Mouse (Mus musculus) urinary bladder, postnatal 25 days (tissue): Measurements from ENCODE around the gene Zfyve16.

Source experiments
- DNase-seq: peaks from one replicate; pipeline ENCODE4 v3.0.0; 2022; ENCODE audit warnings: low spot score

Zfyve16 gene

DNA sequence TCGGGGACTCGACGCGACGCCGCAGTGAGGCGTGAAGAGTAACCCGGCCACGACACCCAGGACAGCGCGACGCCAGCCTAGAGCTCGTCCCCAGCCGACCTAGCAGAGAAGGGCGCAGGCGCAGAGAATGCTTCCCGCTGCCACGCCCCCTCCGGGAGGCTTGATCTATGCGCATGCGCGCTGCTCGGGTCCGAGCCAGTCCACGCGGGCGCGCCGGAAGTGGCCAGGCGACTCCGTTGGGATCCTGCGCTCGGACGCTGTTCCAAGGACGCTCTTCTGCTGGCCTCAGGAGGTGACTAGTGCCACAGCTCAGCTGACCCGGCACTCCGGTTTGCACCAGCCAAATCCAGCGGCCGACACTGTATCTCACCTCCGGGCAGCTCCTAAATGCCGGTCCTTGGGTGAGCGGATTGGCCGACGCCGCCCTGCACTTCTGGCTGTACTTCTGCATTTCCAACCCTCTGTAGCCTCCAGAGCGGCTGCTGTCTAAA is at the start of gene Zfyve16:
Gene Zfyve16 (minus strand): TSS at position 148 of the 491 bp plus-strand sequence.
- peak; percentile 99 for DNase-seq

DNA sequence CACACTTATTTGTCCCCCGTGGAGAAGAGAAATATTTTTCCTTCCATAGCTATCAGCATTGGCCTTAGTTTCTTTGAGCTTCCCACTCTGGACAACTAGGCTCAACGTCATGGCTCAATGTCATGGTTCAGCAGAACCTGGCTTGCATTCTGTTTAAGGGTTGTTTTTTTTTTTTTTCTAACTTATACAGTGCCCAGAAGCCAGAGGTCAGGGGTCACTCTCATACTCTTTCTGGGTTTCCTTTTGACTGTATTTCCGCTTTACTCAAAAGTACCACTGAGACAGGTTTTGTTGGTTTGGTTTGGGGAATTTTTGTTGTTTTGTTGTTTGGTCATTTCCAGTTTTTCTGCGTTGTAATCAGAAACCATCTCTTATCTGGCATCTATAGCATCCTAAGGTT is 47.5 kb upstream of the Zfyve16 start:
- no peak for DNase-seq

DNA sequence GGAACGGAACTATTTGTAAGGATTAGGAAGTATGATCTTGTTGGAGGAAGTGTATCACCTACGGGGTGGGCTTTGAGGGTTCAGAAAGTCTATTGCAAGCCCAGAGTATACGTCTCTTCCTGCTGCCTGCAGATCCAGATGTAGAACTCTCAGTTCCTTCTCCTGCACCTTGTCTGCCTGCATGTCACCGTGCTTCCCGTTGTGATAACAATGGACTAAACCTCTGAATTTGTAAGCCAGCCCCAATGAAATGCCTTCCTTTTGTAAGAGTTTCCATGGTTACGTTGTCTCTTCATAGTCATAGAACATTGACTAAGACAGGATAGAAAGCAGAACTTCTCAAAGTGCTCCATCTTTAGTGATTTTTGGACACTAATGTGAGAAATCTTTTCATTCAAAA is 46.0 kb upstream of the Zfyve16 start:
- DNase-seq = no peak

DNA sequence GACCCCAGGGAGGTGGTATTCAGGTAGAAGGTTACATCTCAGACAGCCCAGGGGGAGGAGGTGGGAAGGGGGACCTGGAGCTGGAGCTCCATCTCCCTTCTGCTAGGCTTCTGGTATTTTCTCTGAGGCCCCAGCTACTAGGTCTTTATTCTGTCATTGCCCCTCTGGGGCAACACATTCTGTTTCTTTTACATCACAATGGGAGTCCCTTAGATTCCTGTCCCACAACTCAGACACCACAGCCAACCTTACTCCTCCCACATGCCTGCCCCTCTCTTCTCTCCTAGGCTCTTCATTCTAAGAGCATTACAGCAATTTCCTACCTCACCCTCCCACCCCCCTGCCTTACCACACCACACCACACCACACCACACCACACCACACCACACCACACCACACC is 45.4 kb upstream of the Zfyve16 start, which contains the start of gene Spz1:
Gene Spz1 (minus strand): TSS at position 101 of the 400 bp plus-strand sequence.
- no peak for DNase-seq

DNA sequence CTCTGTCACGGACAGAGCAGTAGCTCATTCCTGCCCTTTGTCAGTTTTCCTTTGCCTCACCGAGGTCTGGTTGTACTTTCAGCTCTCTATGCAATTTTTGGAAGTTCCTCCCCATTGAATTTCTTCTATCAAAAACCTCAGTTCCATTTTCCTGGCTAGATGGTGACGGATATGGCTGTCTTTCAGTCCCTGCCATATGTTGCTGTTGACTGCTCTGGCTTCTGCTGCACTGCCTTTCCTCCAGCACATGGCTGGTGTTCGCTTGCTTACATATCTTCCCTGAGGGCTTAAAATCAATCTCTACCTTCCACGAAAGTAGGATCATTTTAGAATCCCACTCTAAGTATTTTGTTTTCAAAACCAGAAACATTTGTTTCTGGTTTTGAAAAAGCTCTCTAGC is 28.8 kb upstream of the Zfyve16 start:
- no peak for DNase-seq

DNA sequence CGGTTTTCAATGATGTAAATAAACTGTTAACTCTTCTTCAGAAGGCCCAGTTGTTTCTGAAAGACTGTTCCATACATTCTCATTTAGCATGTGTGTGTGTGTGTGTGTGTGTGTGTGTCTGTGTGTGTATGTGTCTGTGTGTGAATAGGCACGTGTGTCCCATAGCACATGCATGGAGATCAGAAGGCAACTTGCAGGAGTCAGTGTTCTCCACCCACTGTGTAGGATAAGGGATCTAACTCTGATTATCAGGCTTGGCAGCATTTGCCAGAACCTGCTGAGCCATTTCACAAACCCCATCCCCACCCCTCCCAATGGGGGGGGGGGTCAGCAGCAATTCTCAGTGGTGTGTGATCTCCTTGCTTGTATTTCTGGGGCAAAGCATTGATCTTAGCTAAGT is 26.6 kb upstream of the Zfyve16 start:
- no peak for DNase-seq

DNA sequence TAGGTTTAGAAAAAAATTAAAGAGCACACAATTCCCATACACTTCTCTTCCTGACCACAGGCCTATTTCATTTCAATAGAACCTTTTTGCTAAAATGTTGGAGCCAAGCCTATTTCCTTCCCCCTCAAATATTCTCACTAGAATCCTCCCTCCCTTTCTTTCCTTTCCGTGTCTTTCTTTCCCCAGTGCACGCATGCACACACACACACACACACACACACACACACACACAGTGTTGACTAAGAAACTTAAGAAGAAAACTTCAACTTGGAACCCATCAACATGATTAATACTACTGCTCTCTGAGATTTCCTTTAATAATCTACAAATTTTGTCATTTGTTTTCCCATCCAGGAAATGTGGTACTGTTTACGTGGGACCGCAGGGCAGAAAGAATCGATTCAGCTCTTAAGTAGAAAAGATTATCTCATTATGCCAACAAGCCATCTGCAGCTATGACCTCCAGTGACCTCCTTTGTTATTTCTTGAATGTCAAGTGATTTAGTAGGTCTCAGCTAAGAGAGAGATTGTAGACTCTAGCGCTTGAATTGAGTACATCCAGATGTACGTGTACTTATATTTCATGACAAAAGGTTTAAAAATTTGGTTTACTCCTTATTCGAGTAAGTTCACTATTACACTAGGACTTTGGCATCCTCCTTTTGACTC is 25.9 kb upstream of the Zfyve16 start:
- DNase-seq = no peak

DNA sequence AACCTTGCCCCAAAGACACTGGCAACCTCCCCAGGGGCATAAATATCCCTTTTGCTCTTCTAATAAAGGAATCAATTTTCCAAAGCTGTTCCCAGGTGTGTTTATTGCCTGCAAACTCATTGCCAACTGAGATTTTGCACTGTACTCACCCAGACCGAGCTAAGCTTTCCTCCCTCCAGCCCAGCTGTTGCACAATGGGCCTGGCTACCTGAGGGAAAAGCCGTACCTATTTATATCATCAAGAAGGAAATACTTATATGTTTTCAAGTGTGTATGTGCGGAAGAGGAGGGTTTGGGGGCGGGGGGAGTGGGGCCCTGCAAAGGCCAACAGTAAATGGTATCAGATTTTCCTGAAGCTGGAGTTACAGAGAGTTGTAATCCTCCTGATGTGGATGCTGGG is 16.4 kb upstream of the Zfyve16 start:
- no peak for DNase-seq

DNA sequence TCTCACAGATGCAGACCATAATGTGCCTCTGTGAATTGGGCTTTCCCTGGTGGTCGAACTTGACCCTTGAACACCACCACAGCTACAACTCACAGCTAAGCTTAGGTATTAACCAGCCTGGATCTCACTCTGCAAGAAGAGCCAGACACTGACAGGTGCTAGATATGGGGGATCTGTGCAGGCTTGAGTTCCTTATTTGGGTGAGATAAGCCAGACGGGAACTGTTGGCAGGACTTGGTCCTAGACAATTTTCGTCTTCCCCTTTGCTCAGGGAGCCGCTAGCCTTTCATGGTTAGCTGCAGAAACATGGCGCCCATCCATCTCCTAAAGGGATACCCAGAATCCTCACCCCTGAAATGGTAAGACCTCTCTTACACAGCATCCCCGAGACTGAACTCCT is 10.3 kb upstream of the Zfyve16 start:
- DNase-seq = no peak

DNA sequence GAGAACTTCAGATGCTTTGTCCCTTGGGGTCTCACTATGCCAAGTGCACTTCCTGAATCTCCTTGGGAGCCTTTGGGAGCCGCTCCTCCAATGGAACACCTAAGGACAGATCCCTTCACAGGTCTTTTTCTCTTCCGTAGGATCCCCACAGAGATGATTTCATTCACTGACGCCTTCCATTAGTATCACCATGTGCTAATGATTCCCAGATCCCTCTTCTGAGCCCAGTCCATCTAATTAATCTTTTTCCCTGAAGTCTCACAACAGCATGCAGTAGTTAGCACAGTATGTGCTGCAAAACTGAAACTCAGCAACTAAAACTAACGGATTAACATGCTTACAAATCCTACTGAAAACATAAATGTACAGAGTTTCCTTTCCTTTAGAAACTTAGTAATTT is 8.5 kb upstream of the Zfyve16 start:
- DNase-seq = no peak

DNA sequence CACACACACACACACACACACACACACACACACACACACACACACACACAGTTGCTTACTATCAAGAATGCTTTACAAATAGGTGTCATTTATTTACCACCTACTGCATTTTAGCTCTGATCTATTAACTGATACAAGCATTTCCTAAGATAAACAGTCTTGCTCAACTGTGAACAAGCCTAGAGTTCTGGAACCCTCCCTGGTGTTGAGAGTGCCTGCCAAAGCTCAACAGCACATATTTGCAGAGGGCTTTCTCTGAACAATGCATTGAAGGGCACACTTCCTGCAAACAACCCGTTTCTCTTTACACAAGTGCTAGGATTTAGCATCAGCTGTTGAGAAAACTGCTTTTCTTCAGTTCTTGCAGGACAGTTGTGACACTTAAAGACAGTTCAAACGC is 3.1 kb upstream of the Zfyve16 start:
- no peak for DNase-seq

DNA sequence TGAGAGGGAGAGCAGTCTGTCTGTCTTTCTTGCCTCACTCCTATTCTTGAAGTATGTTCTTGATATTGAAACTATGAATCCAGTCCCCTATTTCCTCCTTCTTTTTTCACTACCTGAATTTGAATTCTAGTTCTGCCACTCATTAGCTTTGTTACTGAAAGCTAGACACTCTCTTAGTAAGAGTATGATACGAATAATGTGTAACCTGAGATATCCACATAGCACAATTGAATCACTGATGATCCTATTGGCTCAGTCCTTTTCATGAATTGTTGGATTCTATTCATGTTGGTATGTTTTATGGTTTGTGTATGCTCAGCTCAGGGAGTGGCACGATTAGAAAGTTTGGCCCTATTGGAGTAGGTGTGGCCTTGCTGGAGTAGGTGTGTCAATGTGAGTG is 1.5 kb upstream of the Zfyve16 start:
- no peak for DNase-seq

DNA sequence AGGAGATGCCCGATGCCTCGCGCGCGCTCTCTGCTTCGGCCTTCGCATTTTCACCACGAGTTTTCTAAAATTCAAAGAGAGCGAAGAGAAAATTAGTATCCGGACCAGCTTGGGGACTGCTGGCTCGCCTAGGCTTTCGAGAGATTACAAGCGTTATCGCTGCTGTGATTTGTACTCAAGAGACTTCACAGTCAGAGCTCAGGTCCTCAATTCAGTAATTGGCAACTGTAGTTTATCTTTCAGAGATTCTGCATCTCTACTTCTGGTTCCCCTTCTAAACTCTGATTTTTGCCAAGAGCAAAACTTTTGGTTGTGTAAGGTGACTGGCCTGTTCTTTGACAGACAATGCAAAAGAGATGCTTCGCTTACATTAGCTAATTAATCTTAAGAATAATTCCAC is 569 bp upstream of the Zfyve16 start:
- no peak for DNase-seq

DNA sequence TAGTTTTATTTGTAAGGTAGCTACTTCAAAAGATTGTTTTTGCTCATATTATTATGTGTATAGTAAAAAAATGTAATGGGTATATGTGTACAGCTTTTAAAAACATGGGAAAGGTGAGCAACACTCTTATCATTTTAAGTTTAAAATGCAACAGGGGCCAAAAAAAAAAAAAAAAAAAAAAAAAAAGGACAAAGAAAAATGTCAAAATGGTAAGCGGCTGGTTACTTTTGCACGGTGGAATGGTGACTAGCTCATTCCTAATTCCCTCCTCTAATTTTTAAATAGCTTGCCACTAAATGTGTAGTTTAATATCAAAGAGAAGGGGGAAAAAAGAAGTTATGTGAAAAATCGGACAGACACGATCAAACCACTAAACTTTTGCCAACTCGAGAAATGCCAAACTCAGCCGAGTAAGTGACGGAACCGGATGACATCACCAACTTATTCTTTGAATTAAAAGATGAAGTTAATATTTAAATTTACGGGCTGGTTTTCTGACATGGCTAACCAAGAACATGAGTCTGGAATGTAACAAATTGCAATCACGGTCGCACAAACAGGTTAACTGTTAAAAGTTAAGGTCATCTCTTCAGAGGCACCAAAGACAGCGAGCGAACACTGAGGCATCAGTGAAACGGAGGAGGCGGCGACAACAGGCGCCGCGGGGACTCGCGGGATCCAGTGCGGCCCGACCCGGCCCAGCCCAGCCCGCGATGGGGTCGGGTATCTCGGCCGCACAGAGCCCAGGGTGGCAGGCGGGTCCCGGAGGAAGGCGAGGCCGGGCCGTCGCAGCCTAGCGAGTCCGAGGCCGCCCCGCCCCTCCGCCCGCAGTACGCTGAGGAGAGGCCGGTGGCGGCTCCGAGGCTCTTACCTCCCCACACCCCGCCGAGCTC is 594 bp downstream of the Zfyve16 start:
- DNase-seq = no peak

DNA sequence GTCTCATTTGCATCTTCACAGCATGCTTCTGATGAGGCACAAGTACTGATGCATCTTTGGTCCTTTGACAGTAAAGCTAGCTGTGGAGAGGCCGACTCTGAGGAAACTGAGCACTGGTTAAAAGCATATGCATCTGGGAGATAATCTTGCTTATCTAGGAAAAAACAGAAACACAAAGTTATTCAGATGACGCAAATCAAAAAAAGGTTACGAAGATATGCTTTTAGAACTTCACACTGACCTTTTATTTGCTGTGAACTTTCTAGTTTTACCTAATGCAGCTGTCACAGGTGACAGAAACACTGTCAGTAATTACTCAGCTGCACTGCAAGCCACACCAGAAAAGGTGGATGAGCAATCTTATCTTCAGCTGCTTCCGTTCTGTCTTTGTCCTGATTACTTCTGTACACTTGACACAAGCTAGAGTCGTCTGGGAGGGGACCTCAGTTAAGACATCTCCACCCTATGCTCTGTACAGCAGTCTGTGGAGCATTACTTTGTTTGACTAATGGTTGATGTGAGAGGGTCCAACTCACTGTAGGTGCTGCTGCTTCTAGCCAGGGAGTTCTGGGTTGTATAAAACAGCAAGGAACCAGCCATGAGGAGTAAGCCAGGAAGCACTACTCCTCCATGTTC is 7.4 kb downstream of the Zfyve16 start:
- no peak for DNase-seq

DNA sequence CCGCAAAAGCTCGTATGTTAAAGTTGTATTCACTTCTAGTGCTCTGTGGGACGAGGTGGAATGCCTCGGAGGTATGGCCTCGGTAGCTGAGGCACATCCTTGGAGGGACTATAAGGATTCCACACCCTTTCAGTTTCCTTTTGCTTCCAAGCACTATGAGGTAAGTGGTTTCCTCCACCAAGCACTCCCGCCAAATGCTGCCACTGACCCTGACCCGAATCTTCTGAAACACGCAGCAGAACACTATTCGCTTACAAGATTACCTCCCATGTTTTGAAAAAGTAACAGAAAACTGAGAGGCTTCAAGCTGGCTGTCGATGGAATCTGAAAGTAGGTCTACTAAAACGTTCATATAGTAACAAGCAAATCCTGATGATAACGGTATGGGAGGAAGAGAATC is 25.8 kb downstream of the Zfyve16 start:
- DNase-seq = no peak

DNA sequence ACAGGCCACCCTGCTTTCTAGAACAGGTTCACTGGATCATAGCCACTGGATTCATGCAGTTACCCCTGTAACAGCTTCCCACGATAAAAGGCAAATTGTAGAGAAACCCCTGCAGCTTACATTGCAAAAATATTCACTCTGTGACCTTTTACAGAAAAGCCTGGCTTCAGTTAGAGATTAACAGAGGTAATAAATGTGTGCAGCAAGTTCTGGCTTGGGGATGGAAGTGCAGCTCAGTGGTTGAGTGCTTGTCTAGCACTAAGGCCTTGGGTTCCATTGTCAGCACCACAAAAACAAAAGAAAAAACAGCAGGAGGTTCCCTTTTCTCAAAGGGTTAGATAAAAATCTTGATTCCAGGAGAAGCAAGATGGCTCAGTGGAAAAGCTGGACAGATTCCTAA is 38.7 kb downstream of the Zfyve16 start:
- DNase-seq = no peak

DNA sequence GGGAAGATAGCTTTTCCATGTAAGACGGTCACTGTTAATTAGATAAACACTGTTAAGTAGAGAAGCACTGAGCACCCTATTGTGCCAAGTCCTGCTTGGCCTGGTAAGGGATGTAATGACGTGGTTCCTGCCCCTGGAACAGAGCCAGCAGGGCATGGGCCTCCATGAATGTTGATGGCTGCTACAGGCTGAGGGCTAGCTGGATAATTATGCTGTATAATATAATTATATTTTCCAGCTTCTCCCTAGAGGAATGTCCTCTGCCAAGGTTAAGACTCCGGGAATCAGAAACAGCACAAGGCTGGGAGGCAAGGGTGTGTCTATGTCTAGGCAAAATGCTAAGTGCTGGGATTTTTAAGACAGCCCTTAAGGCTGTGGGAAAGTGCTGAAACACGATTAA is 39.9 kb downstream of the Zfyve16 start:
- DNase-seq = no peak

DNA sequence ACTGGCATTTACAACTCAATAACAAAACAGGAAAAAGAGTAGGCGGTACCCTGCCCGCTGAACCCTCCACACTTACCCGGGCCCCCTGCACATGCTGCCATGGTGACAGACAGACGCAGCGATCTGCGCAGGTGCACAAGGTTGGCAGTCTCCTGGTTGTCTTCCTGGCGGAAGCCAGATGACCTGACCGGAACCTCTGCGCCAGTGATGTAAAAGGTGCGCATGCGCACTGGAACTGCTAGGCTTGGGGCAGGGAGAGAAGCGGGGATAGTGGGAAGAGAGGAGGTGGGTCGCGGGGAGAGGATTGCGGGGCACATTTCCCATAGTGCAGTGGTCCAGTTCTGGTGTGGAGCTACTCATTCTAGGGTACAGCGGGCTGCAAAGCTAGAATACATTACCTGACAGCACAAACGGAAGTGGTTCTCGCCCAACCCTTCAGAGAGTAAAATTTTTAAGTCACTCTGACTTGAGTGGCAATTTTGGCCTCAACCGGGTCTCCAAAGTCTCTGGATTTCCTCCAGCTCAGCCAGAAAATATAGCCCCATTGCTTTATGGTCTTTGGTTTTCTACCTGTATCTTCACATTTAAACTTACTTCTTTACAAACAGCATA is 46.7 kb downstream of the Zfyve16 start, which contains the start of gene Fam151b:
Gene Fam151b (minus strand): TSS at position 164 of the 612 bp plus-strand sequence.
- DNase-seq = peak; percentile 80

DNA sequence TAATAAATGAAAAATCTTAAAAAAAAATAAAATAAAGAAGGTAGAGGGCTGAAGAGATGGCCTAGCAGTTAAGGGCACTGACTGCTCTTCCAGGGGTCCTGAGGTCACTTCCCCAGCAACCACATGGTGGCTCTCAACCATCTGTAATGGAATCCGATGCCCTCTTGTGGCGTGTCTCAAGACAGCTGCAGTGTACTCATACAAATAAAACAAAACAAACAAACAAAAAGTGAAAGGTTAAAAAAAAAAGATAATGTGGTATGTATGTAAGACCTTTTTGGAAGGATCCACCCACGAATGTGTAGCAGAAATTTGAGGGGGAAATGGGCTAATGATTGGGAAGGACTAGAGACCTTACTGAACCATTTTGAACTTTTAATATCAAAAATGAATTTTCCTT is 47.3 kb downstream of the Zfyve16 start:
- DNase-seq = peak; percentile 17

DNA sequence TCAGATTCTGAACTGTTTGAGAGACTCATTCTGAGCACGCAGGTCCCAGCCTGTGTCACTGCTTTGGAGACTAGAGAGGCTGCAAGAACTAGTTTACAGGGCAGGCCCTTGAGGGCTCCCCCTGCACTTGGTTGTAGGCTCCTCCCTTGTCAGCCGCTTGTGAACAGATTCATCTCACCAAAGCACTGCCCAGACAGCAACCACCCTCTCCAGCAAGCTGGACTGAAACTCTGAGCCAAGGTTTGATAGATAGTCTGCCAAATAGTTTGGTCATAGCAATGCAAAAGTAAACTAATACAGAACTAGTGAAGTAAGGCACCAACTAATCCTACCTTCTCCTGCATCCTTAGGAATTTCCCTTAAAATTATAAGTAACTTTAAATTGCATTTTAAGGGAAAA is 60.5 kb downstream of the Zfyve16 start:
- DNase-seq = no peak

DNA sequence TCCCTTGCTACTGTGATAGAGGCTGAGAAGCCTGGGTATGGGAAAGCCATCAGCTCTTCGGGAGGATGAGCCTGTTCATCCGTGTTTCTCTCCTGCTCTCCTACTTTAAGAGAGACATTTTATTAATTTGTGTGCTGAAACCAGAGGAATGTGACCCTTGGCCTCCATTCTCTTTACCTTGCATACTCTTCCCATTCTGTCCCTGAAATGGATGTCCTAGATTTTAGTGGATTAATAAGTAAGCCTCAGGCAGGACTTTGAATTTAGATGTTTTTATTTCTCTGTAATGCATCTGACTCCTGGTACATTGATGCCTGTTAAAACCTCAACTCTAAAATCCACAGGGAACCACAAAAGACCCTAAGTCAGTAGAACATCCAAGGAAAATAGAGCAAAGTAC is 61.3 kb downstream of the Zfyve16 start:
- no peak for DNase-seq
